Mouse (Mus musculus) neural tube, embryonic 13.5 days (tissue): Measurements from ENCODE around the gene Epb41l5. TPM values are rescaled to one million over a fixed set of nuclear protein-coding genes. Genes with fewer than 3 reads are reported as not detected.

Experiments
- ATAC-seq: fragments of 200-750 bp; cut with Nextera tagmentation; 2 replicates; pipeline ENCODE4 v1.8.0; 2017; ENCODE audit warnings: low read depth, mild to moderate bottlenecking, moderate TSS enrichment, moderate library complexity
- H3K27ac ChIP-seq: fragments of 300-500 bp; sonication (generic); replicated peaks from 2 replicates; pipeline ENCODE4 v1.5.1; 2015; ENCODE audit warnings: moderate library complexity, mild to moderate bottlenecking, inconsistent platforms
- H3K27me3 ChIP-seq: fragments of 300-500 bp; sonication (generic); 2 replicates; pipeline ENCODE4 v1.6.1; 2015; ENCODE audit warnings: mild to moderate bottlenecking, inconsistent platforms
- H3K36me3 ChIP-seq: fragments of 300-500 bp; sonication (generic); 2 replicates; pipeline ENCODE4 v1.6.1; 2015; ENCODE audit warnings: mild to moderate bottlenecking, inconsistent platforms
- H3K4me1 ChIP-seq: fragments of 300-500 bp; sonication (generic); replicated peaks from 2 replicates; pipeline ENCODE4 v1.6.1; 2015; ENCODE audit warnings: inconsistent platforms
- H3K4me2 ChIP-seq: fragments of 300-500 bp; sonication (generic); 2 replicates; pipeline ENCODE4 v1.6.1; 2015; ENCODE audit warnings: inconsistent platforms, mild to moderate bottlenecking, moderate library complexity
- H3K4me3 ChIP-seq: fragments of 300-500 bp; sonication (generic); 2 replicates; pipeline ENCODE4 v1.5.1; 2015; ENCODE audit warnings: mild to moderate bottlenecking, inconsistent platforms
- H3K9ac ChIP-seq: fragments of 300-500 bp; sonication (generic); 2 replicates; pipeline ENCODE4 v1.6.1; 2015; ENCODE audit warnings: moderate library complexity, mild to moderate bottlenecking, inconsistent platforms
- H3K9me3 ChIP-seq: fragments of 300-500 bp; sonication (generic); 2 replicates; pipeline ENCODE4 v1.6.1; 2016; ENCODE audit warnings: inconsistent platforms
- WGBS: fragments of 180-500 bp; shearing (Covaris S2); methylation state at CpG from one replicate; pipeline ENCODE4 v1.1.7; 2015; 5-methylcytosine and 5-hydroxymethylcytosine counted together
- polyA plus RNA-seq: library from polyadenylated mRNA; unstranded; fragments of >200 nt; fragmentation: Nextera tagmentation; extraction: Ambion mirVana; gene quantifications from 2 replicates; pipeline ENCODE4 v1.2.1, GENCODE M21; 2015

Epb41l5 gene
- polyA plus RNA-seq, 1 experiment from 2014 or later: 16.5 TPM

- H3K27ac ChIP-seq: no peak overlapping the region
- WGBS: 89% methylated on average over 2 of the region's 2 CpGs
- no peaks in the 10 kb centered on the region for H3K9me3 ChIP-seq
- no peak overlapping the region for H3K4me3 ChIP-seq
- no peaks in the 10 kb centered on the region for H3K36me3 ChIP-seq
- H3K9ac ChIP-seq: no peak overlapping the region
- H3K4me2 ChIP-seq: no peak overlapping the region
- no peaks in the 10 kb centered on the region for H3K4me1 ChIP-seq
- ATAC-seq: no peak
- no peaks in the 10 kb centered on the region for H3K27me3 ChIP-seq
Observed at GRCm38 (mm10) chr1:119584974-119585373, 63.8 kb downstream of the Epb41l5 start.

- 90% methylated on average over 1 of the region's 1 CpGs for WGBS
- Histone ChIP-seq H3K9me3 (no peaks in the 10 kb centered on the region), H3K4me1 (no peaks in the 10 kb centered on the region), H3K9ac (no peak overlapping the region), H3K27me3 (no peaks in the 10 kb centered on the region), H3K4me3 (no peak overlapping the region), H3K4me2 (no peak overlapping the region), H3K36me3 (peaks cover 30% of the 10 kb centered on the region), H3K27ac (no peak overlapping the region)
- ATAC-seq: no peak
Observed at GRCm38 (mm10) chr1:119570134-119570533, 78.7 kb downstream of the Epb41l5 start.

GRCm38 (mm10) chr1:119565531-119565930 lies 83.3 kb downstream of the Epb41l5 start:
- no peaks in the 10 kb centered on the region for H3K27me3 ChIP-seq
- H3K4me1 ChIP-seq: no peaks in the 10 kb centered on the region
- no peak overlapping the region for H3K4me2 ChIP-seq
- H3K9ac ChIP-seq: no peak overlapping the region
- no peaks in the 10 kb centered on the region for H3K9me3 ChIP-seq
- H3K36me3 ChIP-seq: peaks cover 37% of the 10 kb centered on the region
- H3K4me3 ChIP-seq: no peak overlapping the region
- WGBS: 98% methylated on average over 4 of the region's 4 CpGs
- no peak for ATAC-seq
- H3K27ac ChIP-seq: no peak overlapping the region

DNA sequence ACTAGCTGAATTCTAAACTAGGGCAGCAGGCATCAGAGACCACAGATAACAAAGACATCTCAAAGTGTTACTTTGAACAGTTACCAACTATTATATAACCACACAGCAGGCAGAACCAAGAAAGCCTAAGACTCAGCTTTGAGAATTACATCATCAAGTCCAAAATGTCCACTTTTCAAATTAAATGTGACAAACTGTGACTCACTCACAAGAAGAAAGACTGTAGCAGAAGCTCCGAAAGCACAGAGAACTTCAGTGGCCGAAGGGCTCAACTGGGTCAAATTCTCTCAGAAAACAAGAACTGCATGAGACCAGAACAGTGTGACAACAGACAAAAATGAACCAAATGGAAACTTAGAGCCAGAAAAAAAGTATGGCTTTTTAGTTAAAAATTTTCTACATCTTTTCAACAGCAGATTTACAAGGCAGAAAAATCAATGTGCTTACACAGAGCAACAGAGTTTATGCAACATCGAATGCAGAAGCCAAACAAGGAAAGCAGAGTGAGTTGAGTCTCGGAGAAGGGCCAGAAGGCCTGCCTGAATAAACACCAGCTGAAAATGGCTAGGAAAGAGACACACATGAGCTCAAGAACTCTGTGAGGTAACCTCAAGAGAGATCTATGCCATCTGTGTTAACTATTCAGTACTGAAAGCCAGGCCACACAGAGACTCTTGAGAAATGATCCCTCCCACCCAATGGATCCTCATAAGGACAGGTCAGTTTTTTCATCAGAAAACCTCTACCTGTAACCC lies 91.0 kb downstream of the Epb41l5 start:
- Histone ChIP-seq H3K27me3 (no peaks in the 10 kb centered on the region), H3K9ac (no peak overlapping the region), H3K4me1 (no peaks in the 10 kb centered on the region), H3K4me3 (no peak overlapping the region), H3K9me3 (no peaks in the 10 kb centered on the region), H3K36me3 (peaks cover 37% of the 10 kb centered on the region), H3K4me2 (no peak overlapping the region), H3K27ac (no peak overlapping the region)
- ATAC-seq: no peak
- WGBS: 91% methylated on average over 4 of the region's 4 CpGs

GRCm38 (mm10) chr1:119555651-119556050 lies 93.1 kb downstream of the Epb41l5 start:
- Histone ChIP-seq H3K27me3 (no peaks in the 10 kb centered on the region), H3K9ac (no peak overlapping the region), H3K4me1 (no peaks in the 10 kb centered on the region), H3K9me3 (no peaks in the 10 kb centered on the region), H3K4me2 (no peak overlapping the region), H3K4me3 (no peak overlapping the region), H3K36me3 (peaks cover 23% of the 10 kb centered on the region; the same call in 1 of the 2 replicates), H3K27ac (no peak overlapping the region)
- no peak for ATAC-seq
- WGBS: 81% methylated on average over 5 of the region's 5 CpGs

GRCm38 (mm10) chr1:119551651-119552050 lies 97.1 kb downstream of the Epb41l5 start:
- H3K9me3 ChIP-seq: no peaks in the 10 kb centered on the region
- no peak for ATAC-seq
- H3K27me3 ChIP-seq: no peaks in the 10 kb centered on the region
- H3K4me2 ChIP-seq: no peak overlapping the region
- no peak overlapping the region for H3K27ac ChIP-seq
- H3K36me3 ChIP-seq: peaks cover 26% of the 10 kb centered on the region; the same call in 1 of the 2 replicates
- 95% methylated on average over 1 of the region's 1 CpGs for WGBS
- H3K4me3 ChIP-seq: no peak overlapping the region
- no peak overlapping the region for H3K9ac ChIP-seq
- no peaks in the 10 kb centered on the region for H3K4me1 ChIP-seq

- 87% methylated on average over 2 of the region's 2 CpGs for WGBS
Observed at GRCm38 (mm10) chr1:119550064-119550463, 98.7 kb downstream of the Epb41l5 start.

DNA sequence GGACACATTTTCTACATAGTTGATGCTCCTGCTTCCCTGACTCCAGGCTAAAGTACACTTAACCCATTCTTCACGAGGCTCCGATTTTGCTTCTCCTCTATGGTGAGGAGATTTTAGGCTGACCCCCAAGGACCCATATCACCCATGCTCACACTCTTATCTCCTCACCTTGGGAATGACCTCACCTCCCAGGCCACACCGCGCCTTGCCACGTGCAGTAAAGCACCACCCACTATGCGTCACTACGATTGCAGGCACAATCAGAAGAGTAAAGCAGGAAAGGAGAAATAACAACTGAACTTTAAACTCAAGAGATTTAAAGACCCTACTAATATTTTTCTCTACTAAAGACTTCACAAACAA lies 99.5 kb downstream of the Epb41l5 start:
- H3K9me3 ChIP-seq: no peaks in the 10 kb centered on the region
- no peaks in the 10 kb centered on the region for H3K4me1 ChIP-seq
- peaks cover 29% of the 10 kb centered on the region; the same call in 1 of the 2 replicates for H3K36me3 ChIP-seq
- ATAC-seq: no peak
- no peak overlapping the region for H3K4me2 ChIP-seq
- H3K27me3 ChIP-seq: no peaks in the 10 kb centered on the region
- no peak overlapping the region for H3K4me3 ChIP-seq
- H3K9ac ChIP-seq: no peak overlapping the region
- 92% methylated on average over 7 of the region's 7 CpGs for WGBS
- H3K27ac ChIP-seq: no peak overlapping the region

More at GRCm38 (mm10) chr1:119550064-119550463, 98.7 kb downstream of the Epb41l5 start:
- Histone ChIP-seq H3K9me3 (no peaks in the 10 kb centered on the region), H3K27ac (no peak overlapping the region), H3K4me2 (no peak overlapping the region), H3K27me3 (no peaks in the 10 kb centered on the region), H3K9ac (no peak overlapping the region), H3K4me1 (no peaks in the 10 kb centered on the region), H3K36me3 (peaks cover 32% of the 10 kb centered on the region; the same call in 1 of the 2 replicates), H3K4me3 (no peak overlapping the region)
- ATAC-seq: no peak

- H3K36me3 ChIP-seq: peaks cover 24% of the 10 kb centered on the region; the same call in 1 of the 2 replicates
- no peak overlapping the region for H3K9ac ChIP-seq
- H3K27ac ChIP-seq: no peak overlapping the region
- H3K27me3 ChIP-seq: no peaks in the 10 kb centered on the region
- WGBS: 75% methylated on average over 7 of the region's 7 CpGs
- no peak overlapping the region for H3K4me2 ChIP-seq
- ATAC-seq: peak; percentile 36; the same call in 1 of the 2 replicates
- no peaks in the 10 kb centered on the region for H3K9me3 ChIP-seq
- no peak overlapping the region for H3K4me3 ChIP-seq
- no peaks in the 10 kb centered on the region for H3K4me1 ChIP-seq
Observed at GRCm38 (mm10) chr1:119548668-119549326, 100.0 kb downstream of the Epb41l5 start.

- no peaks in the 10 kb centered on the region for H3K9me3 ChIP-seq
- no peak overlapping the region for H3K27ac ChIP-seq
- H3K4me3 ChIP-seq: no peak overlapping the region
- no peaks in the 10 kb centered on the region for H3K27me3 ChIP-seq
- no peak overlapping the region for H3K4me2 ChIP-seq
- H3K36me3 ChIP-seq: peaks cover 25% of the 10 kb centered on the region; the same call in 1 of the 2 replicates
- no peak overlapping the region for H3K9ac ChIP-seq
- ATAC-seq: no peak
- WGBS: 96% methylated on average over 3 of the region's 3 CpGs
- no peaks in the 10 kb centered on the region for H3K4me1 ChIP-seq
Observed at GRCm38 (mm10) chr1:119546490-119546889, 102.3 kb downstream of the Epb41l5 start.

DNA sequence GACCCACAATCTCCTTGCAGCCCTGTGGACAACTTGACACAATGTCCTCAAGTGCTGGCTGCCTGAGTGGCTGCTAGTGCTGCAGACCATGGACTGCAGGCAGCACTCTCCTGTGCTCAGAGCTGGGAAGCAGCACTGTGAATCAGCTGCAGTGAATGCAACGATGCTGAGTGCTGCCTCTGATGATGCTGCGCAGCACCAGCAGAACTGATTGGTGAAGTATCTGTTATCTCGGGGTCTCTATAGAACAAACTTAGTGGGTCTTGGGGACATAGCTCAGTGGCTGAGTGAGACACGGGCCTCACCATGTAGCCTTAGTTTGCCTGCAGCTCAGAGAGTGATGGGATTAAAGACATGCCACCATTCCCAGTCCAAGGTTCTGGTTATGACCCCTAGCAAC lies 103.1 kb downstream of the Epb41l5 start:
- H3K9ac ChIP-seq: no peak overlapping the region
- H3K4me2 ChIP-seq: no peak overlapping the region
- H3K4me3 ChIP-seq: no peak overlapping the region
- 95% methylated on average over 4 of the region's 4 CpGs for WGBS
- H3K27ac ChIP-seq: no peak overlapping the region
- no peaks in the 10 kb centered on the region for H3K9me3 ChIP-seq
- H3K36me3 ChIP-seq: peaks cover 25% of the 10 kb centered on the region; the same call in 1 of the 2 replicates
- H3K4me1 ChIP-seq: no peaks in the 10 kb centered on the region
- ATAC-seq: no peak
- H3K27me3 ChIP-seq: no peaks in the 10 kb centered on the region

- H3K9me3 ChIP-seq: no peaks in the 10 kb centered on the region
- H3K4me3 ChIP-seq: no peak overlapping the region
- no peak overlapping the region for H3K4me2 ChIP-seq
- no peak overlapping the region for H3K9ac ChIP-seq
- peaks cover 24% of the 10 kb centered on the region; the same call in 1 of the 2 replicates for H3K36me3 ChIP-seq
- no peak for ATAC-seq
- H3K4me1 ChIP-seq: no peaks in the 10 kb centered on the region
- WGBS: 89% methylated on average over 2 of the region's 2 CpGs
- no peak overlapping the region for H3K27ac ChIP-seq
- no peaks in the 10 kb centered on the region for H3K27me3 ChIP-seq
Observed at GRCm38 (mm10) chr1:119545164-119545563, 103.6 kb downstream of the Epb41l5 start.
